Mouse (Mus musculus) cortical plate, adult 2 months (tissue): Measurements from ENCODE around the gene Tmcc3.

Source experiments
- CTCF ChIP-seq: fragments of 200-500 bp; IDR thresholded peaks from 2 replicates; pipeline ENCODE4 v1.5.1; 2011; ENCODE audit warnings: mild to moderate bottlenecking, control low read depth, low read length; ENCODE audit not compliant: insufficient read depth; ENCODE audit errors: extremely low read depth
- POLR2A ChIP-seq: fragments of 200-500 bp; IDR thresholded peaks from 2 replicates; pipeline ENCODE4 v1.6.1; 2011; ENCODE audit warnings: mild to moderate bottlenecking, low read length, control low read depth; ENCODE audit not compliant: insufficient read depth; ENCODE audit errors: extremely low read depth

GRCm38 (mm10) chr10:94457454-94457853, 145.7 kb downstream of the Tmcc3 start:
- no peak for TF ChIP-seq POLR2A
- TF ChIP-seq CTCF = no peak
